Mouse (Mus musculus): ENCODE measurements around the gene Nr1h2. TPM values are rescaled to one million over a fixed set of nuclear protein-coding genes. Genes with fewer than 3 reads are reported as not detected.

The Nr1h2 gene
- polyA plus RNA-seq, 1 experiment from 2014 or later: 51.9 TPM

DNA sequence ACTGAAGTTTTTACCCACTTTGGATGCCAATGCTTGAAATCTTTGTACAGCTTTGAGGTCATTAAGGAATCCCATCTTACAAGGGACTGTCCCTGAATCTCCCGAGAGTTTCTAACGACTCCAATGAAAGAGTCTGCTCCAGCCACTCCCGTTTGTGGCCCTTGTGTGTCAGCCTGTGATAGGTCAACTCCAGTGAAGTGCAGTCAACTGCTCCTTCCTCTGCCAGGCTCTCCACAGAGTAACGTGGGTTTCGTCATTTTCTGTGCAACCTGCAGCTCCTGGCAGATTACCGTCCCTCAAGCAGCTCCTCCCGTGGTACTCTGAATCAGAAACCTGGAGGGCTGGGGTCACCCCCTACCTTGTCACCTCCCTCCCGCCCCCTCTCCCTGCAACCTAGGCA, 9.5 kb upstream of the Nr1h2 start:
- Histone ChIP-seq H3K4me1 (no peaks in the 10 kb centered on the region), H3K9me3 (replicated peaks) (no peaks in the 10 kb centered on the region), H3K27ac (no peak overlapping the region), H3K4me2 (no peak overlapping the region), H3K36me3 (no peaks in the 10 kb centered on the region), H3K9ac (no peak overlapping the region), H3K4me3 (no peak overlapping the region), H3K27me3 (replicated peaks) (peaks cover 32% of the 10 kb centered on the region)
- ATAC-seq: no peak
- 27% methylated on average over 8 of the region's 8 CpGs for WGBS (ENCODE audit: insufficient replicate concordance)

- 50% methylated on average over 18 of the region's 18 CpGs for WGBS (ENCODE audit: insufficient replicate concordance)
Measured at GRCm38 (mm10) chr7:44560435-44561400, 7.0 kb upstream of the Nr1h2 start.

GRCm38 (mm10) chr7:44557629-44558028, 3.9 kb upstream of the Nr1h2 start:
- H3K4me1 ChIP-seq: peaks cover 30% of the 10 kb centered on the region
- no peak overlapping the region for H3K4me2 ChIP-seq
- H3K27ac ChIP-seq: no peak overlapping the region
- no peak for ATAC-seq
- H3K4me3 ChIP-seq: no peak overlapping the region
- peaks cover under 1% of the 10 kb centered on the region; the same call in 1 of the 2 replicates for H3K36me3 ChIP-seq
- no peak overlapping the region for H3K9ac ChIP-seq
- H3K9me3 ChIP-seq (replicated peaks): no peaks in the 10 kb centered on the region
- peaks cover 5% of the 10 kb centered on the region; the same call in 1 of the 2 replicates for H3K27me3 ChIP-seq (replicated peaks)
- 49% methylated on average over 2 of the region's 2 CpGs for WGBS (ENCODE audit: insufficient replicate concordance)

More at GRCm38 (mm10) chr7:44560435-44561400, 7.0 kb upstream of the Nr1h2 start:
- H3K27ac ChIP-seq: no peak overlapping the region
- H3K4me1 ChIP-seq: 0 out of 2 replicates have a peak, but pooled peaks cover 14% of the 10 kb centered on the region
- H3K9me3 ChIP-seq (replicated peaks): no peaks in the 10 kb centered on the region
- no peak; the same call in 1 of the 2 replicates for ATAC-seq
- no peak overlapping the region for H3K4me3 ChIP-seq
- H3K27me3 ChIP-seq (replicated peaks): peaks cover 28% of the 10 kb centered on the region
- H3K9ac ChIP-seq: no peak overlapping the region
- H3K4me2 ChIP-seq: no peak overlapping the region
- no peaks in the 10 kb centered on the region for H3K36me3 ChIP-seq

GRCm38 (mm10) chr7:44553196-44553764, 471 bp downstream of the Nr1h2 start:
- Histone ChIP-seq H3K4me3 (peak overlapping the region; percentile 84), H3K36me3 (peaks cover 35% of the 10 kb centered on the region), H3K27ac (peak overlapping the region; percentile 97), H3K27me3 (replicated peaks) (no peaks in the 10 kb centered on the region; the same call in 1 of the 2 replicates), H3K9ac (peak overlapping the region; percentile 78), H3K4me2 (peak overlapping the region; percentile 76), H3K4me1 (peaks cover 37% of the 10 kb centered on the region), H3K9me3 (replicated peaks) (no peaks in the 10 kb centered on the region)
- peak; percentile 62 for ATAC-seq
- under 1% methylated on average over 32 of the region's 32 CpGs for WGBS (ENCODE audit: insufficient replicate concordance)

DNA sequence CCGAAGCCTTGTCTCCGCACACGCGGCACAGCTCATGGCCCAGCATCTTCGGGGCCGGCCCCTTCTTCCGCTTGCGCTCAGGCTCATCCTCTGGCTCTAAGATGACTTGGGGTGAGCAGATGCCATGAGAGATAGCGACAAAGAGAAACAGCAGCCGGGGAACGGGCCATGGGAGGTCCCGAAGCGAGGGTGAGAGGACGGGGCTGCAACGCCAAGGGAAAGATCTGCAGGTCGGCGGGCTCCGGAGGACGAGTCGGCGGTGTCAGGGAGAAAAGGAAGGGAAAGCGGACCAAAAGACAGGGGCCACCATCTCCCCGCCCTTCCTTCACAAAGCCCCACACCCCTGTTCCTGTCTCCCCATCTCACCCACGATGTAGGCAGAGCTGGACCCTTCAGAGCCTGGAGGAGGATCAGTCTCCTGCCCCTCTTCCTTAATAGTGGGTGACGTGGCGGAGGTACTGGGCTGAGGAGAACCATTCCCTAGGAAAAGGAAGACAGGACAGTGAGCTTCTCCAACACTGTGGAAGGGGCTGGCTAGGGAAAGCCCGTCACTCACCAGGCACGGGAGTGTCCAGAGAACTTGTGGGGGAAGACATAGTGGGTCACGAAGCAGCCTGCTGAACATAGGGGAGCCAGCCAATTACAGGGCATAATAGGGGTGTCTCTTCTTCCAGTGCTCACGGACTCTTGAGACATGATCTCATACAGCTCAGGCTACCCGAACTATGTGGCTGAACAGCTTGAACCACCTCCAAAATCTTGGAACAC, 1.4 kb downstream of the Nr1h2 start:
- H3K9me3 ChIP-seq (replicated peaks): no peaks in the 10 kb centered on the region
- H3K27ac ChIP-seq: peak overlapping the region; percentile 97
- no peaks in the 10 kb centered on the region; the same call in 1 of the 2 replicates for H3K27me3 ChIP-seq (replicated peaks)
- H3K4me2 ChIP-seq: peak overlapping the region; percentile 76
- peaks cover 35% of the 10 kb centered on the region for H3K36me3 ChIP-seq
- peak overlapping the region; percentile 84 for H3K4me3 ChIP-seq
- 86% methylated on average over 31 of the region's 31 CpGs for WGBS (ENCODE audit: insufficient replicate concordance)
- peak overlapping the region; percentile 36; the same call in 1 of the 2 replicates for H3K9ac ChIP-seq
- ATAC-seq: no peak
- H3K4me1 ChIP-seq: peaks cover 43% of the 10 kb centered on the region

DNA sequence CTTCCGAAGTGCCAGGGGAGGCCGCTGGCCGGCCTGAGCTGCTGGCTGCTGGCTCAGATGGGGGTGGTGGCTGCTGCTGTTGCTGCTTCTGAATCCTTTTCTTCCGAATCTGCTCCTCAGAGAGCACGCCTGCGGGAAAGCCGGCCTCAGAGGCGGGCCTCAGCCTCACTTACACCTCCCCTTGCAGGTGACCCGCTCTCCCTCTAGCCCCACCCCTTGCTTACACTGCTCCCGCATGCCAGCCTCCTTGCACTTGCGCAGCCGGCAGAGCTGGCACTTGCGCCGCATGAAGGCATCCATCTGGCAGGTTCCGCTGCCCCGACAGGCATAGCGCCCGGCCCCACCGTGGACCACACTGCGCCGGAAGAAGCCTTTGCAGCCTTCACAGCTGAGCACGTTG, 2.0 kb downstream of the Nr1h2 start:
- Histone ChIP-seq H3K36me3 (peaks cover 39% of the 10 kb centered on the region), H3K4me1 (peaks cover 43% of the 10 kb centered on the region), H3K9ac (no peak overlapping the region), H3K27me3 (replicated peaks) (no peaks in the 10 kb centered on the region; the same call in 1 of the 2 replicates), H3K9me3 (replicated peaks) (no peaks in the 10 kb centered on the region), H3K4me2 (no peak overlapping the region), H3K4me3 (no peak overlapping the region), H3K27ac (no peak overlapping the region)
- WGBS (ENCODE audit: insufficient replicate concordance): 84% methylated on average over 22 of the region's 22 CpGs
- ATAC-seq: no peak

GRCm38 (mm10) chr7:44551301-44551700, 2.5 kb downstream of the Nr1h2 start:
- peaks cover 41% of the 10 kb centered on the region for H3K4me1 ChIP-seq
- H3K36me3 ChIP-seq: peaks cover 43% of the 10 kb centered on the region
- H3K9me3 ChIP-seq (replicated peaks): no peaks in the 10 kb centered on the region
- H3K9ac ChIP-seq: no peak overlapping the region
- 92% methylated on average over 21 of the region's 21 CpGs for WGBS (ENCODE audit: insufficient replicate concordance)
- H3K27ac ChIP-seq: no peak overlapping the region
- H3K4me2 ChIP-seq: no peak overlapping the region
- no peak for ATAC-seq
- H3K4me3 ChIP-seq: no peak overlapping the region
- H3K27me3 ChIP-seq (replicated peaks): no peaks in the 10 kb centered on the region; the same call in 1 of the 2 replicates

GRCm38 (mm10) chr7:44550409-44550678, 3.4 kb downstream of the Nr1h2 start:
- peaks cover 52% of the 10 kb centered on the region for H3K36me3 ChIP-seq
- 88% methylated on average over 12 of the region's 12 CpGs for WGBS (ENCODE audit: insufficient replicate concordance)
- no peak for ATAC-seq
- H3K9me3 ChIP-seq (replicated peaks): no peaks in the 10 kb centered on the region
- H3K27me3 ChIP-seq (replicated peaks): no peaks in the 10 kb centered on the region
- peaks cover 39% of the 10 kb centered on the region for H3K4me1 ChIP-seq
- no peak overlapping the region for H3K27ac ChIP-seq
- H3K4me2 ChIP-seq: no peak overlapping the region
- H3K4me3 ChIP-seq: no peak overlapping the region
- H3K9ac ChIP-seq: no peak overlapping the region

DNA sequence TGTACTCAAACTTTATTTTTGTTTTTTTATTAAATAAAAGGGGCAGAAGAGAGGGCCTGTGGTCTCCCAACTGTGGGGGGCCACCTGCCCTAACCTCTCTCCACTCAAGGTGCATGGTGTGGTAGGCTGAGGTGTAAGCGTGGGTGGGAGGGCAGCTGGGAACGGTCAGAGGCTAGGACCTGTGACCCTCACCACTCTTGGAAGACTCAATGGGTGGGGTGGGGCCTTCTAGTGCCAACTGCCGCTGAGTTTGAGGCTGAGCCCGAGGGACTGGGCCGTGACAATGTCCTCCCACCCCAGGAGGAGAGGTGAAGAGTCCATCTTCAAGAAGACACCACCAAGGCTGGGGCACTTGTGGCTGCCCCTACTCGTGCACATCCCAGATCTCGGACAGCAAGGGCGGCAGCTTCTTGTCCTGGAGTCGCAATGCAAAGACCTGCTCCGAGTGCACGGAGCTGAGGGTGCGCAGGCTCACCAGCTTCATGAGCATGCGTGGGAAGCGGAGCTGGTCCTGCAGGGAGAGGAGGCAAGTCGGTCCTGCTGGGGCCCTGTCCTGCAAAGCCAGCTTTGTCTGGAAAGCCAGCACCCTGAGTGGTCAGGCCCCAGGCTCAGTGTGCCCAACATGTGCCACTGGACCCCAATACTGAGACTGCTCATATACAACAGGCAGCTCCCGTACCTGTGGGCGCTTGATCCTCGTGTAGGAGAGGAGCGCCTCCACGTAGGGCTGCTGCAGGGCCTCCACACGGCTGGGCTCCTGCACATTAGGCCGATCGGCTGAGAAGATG, 3.9 kb downstream of the Nr1h2 start:
- peaks cover 57% of the 10 kb centered on the region for H3K36me3 ChIP-seq
- H3K9ac ChIP-seq: no peak overlapping the region
- 89% methylated on average over 23 of the region's 23 CpGs for WGBS (ENCODE audit: insufficient replicate concordance)

GRCm38 (mm10) chr7:44548497-44549087, 5.2 kb downstream of the Nr1h2 start, which contains the start of gene Pold1:
Gene Pold1 (minus strand): TSS chr7:44548849.
- peak; percentile 94 for ATAC-seq
- Histone ChIP-seq H3K9ac (peak within 1 kb of the TSS; percentile 76), H3K27ac (peak within 1 kb of the TSS; percentile 91), H3K36me3 (peaks cover 63% of the 10 kb centered on the region), H3K4me2 (peak within 1 kb of the TSS; percentile 94), H3K9me3 (replicated peaks) (no peaks in the 10 kb centered on the region), H3K4me3 (peak within 1 kb of the TSS; percentile 76), H3K27me3 (replicated peaks) (no peaks in the 10 kb centered on the region), H3K4me1 (peaks cover 32% of the 10 kb centered on the region)
- WGBS (ENCODE audit: insufficient replicate concordance): under 1% methylated on average over 43 of the region's 43 CpGs

More for the DNA sequence above, 3.9 kb downstream of the Nr1h2 start:
- Histone ChIP-seq H3K4me2 (no peak overlapping the region), H3K27ac (no peak overlapping the region), H3K4me3 (no peak overlapping the region), H3K9me3 (replicated peaks) (no peaks in the 10 kb centered on the region), H3K4me1 (peaks cover 39% of the 10 kb centered on the region), H3K27me3 (replicated peaks) (no peaks in the 10 kb centered on the region)
- ATAC-seq: no peak

DNA sequence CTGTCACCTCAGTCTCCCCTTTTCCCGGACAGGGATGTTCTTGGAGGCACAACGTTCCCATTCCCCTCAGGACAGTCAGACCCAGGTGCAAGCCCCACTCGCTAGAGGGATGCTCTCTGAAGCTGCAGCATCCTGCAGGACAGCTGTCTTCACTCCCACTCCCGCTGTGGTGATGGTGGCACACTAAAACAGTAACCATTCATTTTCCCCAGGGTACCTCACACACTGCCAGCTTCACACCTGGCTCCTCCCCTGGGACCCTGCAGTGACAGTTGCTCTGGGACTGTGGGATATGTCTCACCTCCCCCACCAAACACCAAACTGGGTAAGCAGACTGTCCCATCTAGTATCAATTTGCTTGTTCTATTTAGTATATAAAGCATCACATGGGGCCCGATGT, 6.0 kb downstream of the Nr1h2 start:
- Histone ChIP-seq H3K36me3 (peaks cover 72% of the 10 kb centered on the region), H3K4me2 (peak overlapping the region; percentile 94), H3K4me1 (peaks cover 25% of the 10 kb centered on the region), H3K4me3 (peak overlapping the region; percentile 76), H3K9ac (peak overlapping the region; percentile 76), H3K9me3 (replicated peaks) (no peaks in the 10 kb centered on the region), H3K27me3 (replicated peaks) (no peaks in the 10 kb centered on the region), H3K27ac (peak overlapping the region; percentile 91)
- no peak for ATAC-seq
- 21% methylated on average over 5 of the region's 5 CpGs for WGBS (ENCODE audit: insufficient replicate concordance)
